Mouse (Mus musculus) CH12.LX (cell line): ENCODE data around the gene Polr1d.

Experiments
- BHLHE40 ChIP-seq: IDR thresholded peaks from 2 replicates; pipeline ENCODE4 v1.6.1; 2011; ENCODE audit warnings: mild to moderate bottlenecking, low read depth, low read length, improper control_type of control experiment
- CHD2 ChIP-seq: IDR thresholded peaks from 2 replicates; pipeline ENCODE4 v1.6.1; 2011; ENCODE audit warnings: low read length, improper control_type of control experiment
- CTCF ChIP-seq, 2 experiments: IDR thresholded peaks in 1 of 2; conservative IDR thresholded peaks in 1 of 2; 2 replicates each; pipeline ENCODE4 v1.5.1; 2011 to 2012; ENCODE audit warnings: low read depth in 2 of 2, low read length in 2 of 2, improper control_type of control experiment in 1 of 2, inconsistent platforms in 1 of 2, mild to moderate bottlenecking in 1 of 2, moderate library complexity in 1 of 2
- E2F4 ChIP-seq: IDR thresholded peaks from 2 replicates; pipeline ENCODE4 v1.6.1; 2011; ENCODE audit warnings: low read depth, low read length, improper control_type of control experiment; ENCODE audit not compliant: insufficient replicate concordance
- EP300 ChIP-seq: IDR thresholded peaks from 2 replicates; pipeline ENCODE4 v1.6.1; 2011; ENCODE audit warnings: low read length, improper control_type of control experiment
- ETS1 ChIP-seq: conservative IDR thresholded peaks from 2 replicates; pipeline ENCODE4 v1.6.1; 2012; ENCODE audit warnings: low read depth, mild to moderate bottlenecking, inconsistent platforms, low read length, improper control_type of control experiment, moderate library complexity
- MYC ChIP-seq: IDR thresholded peaks from 2 replicates; pipeline ENCODE4 v1.6.1; 2011; ENCODE audit warnings: low read depth, mild to moderate bottlenecking, improper control_type of control experiment, low read length
- NELFE ChIP-seq: IDR thresholded peaks from 2 replicates; pipeline ENCODE4 v1.6.1; 2011; ENCODE audit warnings: low read depth, low read length, improper control_type of control experiment
- NRF1 ChIP-seq: IDR thresholded peaks from 2 replicates; pipeline ENCODE4 v1.6.1; 2014; ENCODE audit warnings: low read depth, mild to moderate bottlenecking, inconsistent platforms, low read length, improper control_type of control experiment, moderate library complexity
- POLR2A ChIP-seq: IDR thresholded peaks from 2 replicates; pipeline ENCODE4 v1.6.1; 2011; ENCODE audit warnings: low read depth, mild to moderate bottlenecking, improper control_type of control experiment, low read length
- POLR2AphosphoS2 ChIP-seq: IDR thresholded peaks from 2 replicates; pipeline ENCODE4 v1.6.1; 2011; ENCODE audit warnings: low read depth, low read length, improper control_type of control experiment
- USF1 ChIP-seq: IDR thresholded peaks from 2 replicates; pipeline ENCODE4 v1.6.1; 2014; ENCODE audit warnings: low read depth, mild to moderate bottlenecking, inconsistent platforms, low read length, improper control_type of control experiment
- ZNF384 ChIP-seq: IDR thresholded peaks from 2 replicates; pipeline ENCODE4 v1.6.1; 2012; ENCODE audit warnings: low read depth, low read length, improper control_type of control experiment, inconsistent platforms

DNA sequence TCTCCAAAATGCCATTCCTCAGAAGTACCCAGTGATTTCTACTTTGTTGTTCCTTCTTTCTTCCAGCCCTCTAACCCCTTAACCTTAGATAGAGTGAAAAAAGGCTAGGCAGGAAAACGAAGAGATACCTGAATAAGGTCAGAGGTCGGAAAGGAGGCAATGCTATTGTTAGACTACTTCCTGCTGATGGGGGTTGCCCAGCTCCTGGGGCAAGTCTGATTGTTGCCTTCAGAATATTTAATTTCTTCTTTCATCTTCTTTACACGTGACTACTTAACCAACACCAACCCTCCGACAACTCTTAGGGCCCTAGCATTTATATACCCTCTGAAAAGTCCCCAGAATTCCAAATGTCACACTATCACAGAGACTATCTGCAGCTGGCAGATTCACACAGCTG lies 10.7 kb upstream of the Polr1d start:
- no peak for TF ChIP-seq CTCF (conservative IDR thresholded peaks at IDR 0.05 in 1 of 2, IDR thresholded peaks at IDR 0.05 in 1 of 2; ENCODE audit: low read depth in 2 of 2, low read length in 2 of 2)
- TF ChIP-seq E2F4 = no peak
- no peak for TF ChIP-seq POLR2A
- TF ChIP-seq POLR2AphosphoS2 = no peak
- no peak for TF ChIP-seq NELFE
- TF ChIP-seq EP300 = no peak
- TF ChIP-seq MYC = no peak
- no peak for TF ChIP-seq CHD2
- TF ChIP-seq BHLHE40 = peak; percentile 77
- no peak for TF ChIP-seq ZNF384
- no peak for TF ChIP-seq USF1
- TF ChIP-seq NRF1 = no peak
- no peak; the same call in 1 of the 2 replicates for TF ChIP-seq ETS1
